Mouse (Mus musculus) cerebellum, postnatal 4 days (tissue): ENCODE measurements at regions not wholly inside any gene's neighbourhood (a gene's known extent, or its start where the extent isn't known, plus 50 kb on each side); places are given as distances from the start of the nearest gene placed in this dataset.
A peak's percentile ranks its signal among the peaks of the same experiment; 100 is the strongest.

Experiments used
- DNase-seq, 2 experiments: peaks; one replicate each; pipeline ENCODE4 v3.0.0; 2022; ENCODE audit warnings: low spot score in 2 of 2, mixed read lengths in 1 of 2

DNA sequence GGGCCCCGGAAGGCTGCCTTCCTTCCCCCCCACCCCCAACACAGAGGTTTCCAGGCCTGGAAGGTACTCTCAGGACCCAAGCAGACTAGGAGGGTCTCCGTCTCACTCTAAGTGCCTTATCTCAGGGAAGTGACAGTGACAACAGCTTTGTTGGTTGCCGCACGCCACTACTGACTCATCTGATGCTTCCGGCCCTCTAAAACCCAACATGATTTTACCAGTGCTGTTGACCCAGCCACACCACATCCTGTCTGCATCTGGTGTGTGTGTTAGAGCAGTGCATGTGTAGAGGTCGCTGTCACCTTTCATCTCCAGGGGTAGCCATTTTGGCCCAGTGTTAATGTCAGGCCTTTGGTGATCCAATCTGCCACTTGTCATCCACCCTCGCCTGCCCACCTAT is 206.5 kb downstream of the Rplp1 start:
- DNase-seq: no peak

DNA sequence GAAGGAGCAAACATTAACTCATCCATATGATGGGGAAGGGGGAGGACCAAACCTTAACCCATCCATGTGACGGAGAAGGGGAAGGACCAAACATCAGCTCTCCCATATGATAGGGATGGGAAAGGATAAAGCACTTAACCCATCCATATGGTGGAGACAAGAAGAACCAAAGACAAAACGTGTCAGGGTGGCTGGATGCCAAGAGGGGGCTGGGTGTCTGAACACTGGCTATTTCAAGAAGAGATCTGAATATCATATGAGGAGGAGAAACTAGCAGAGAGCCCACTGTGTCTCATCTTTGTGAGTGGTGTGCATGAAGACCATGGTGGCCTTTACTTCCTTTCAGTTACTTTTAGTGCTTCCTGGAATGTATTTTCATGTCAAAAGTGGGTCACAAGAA is 207.0 kb downstream of the Rplp1 start:
- DNase-seq: no peak

DNA sequence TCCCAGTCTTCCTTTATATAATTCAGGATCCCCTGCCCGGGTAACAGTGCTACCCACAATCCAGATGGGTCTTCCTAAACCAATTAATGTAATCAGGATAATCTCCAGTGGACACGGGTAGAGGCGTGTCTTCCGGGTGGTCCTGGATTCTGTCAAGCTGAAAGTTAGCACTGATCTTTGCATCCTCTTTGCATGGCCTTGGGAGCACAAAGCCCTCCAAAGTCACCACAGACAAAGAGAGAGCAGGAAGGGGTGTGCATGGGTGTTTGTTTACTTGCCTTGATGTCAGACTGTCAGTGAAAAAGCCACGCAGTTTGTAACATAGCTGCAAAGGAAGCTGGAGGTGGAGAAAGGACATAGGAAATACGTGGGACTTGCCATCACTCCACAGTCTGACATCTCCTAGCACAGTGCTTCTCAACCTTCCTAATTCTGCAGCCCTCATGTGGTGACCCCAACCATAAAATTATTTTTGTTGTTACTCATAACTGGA is 208.0 kb downstream of the Rplp1 start:
- no peak for DNase-seq

DNA sequence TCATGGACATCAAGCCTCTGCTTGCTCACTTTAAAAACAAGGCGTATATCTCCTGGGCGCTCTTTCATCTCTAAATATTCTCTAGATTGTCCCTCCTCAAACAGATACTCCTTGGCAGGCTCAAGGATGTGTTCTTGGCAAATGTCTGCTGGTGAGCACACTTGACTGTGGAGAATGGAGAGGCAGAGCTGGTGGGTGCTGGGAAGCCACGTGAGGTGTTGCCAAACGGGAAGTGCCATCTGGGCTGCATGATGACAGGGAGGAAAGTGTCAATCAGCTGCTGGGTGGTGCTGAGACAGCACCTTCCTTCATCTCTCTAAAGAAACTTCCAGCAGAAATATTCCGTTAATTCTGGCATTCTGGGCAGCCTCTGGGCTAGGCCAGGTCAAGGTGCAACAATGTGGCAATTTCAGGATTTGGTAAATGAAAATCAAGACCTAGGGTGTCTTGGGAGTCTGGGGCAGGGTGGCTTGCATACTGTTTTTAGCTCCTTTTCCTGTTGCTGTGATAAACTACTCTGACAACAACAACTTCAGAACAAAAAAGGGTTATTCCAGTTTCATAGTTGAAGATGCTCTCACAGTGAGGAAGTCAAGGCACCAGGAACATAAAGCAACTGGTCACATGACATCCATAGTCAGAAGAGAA is 208.6 kb downstream of the Rplp1 start:
- DNase-seq: no peak

DNA sequence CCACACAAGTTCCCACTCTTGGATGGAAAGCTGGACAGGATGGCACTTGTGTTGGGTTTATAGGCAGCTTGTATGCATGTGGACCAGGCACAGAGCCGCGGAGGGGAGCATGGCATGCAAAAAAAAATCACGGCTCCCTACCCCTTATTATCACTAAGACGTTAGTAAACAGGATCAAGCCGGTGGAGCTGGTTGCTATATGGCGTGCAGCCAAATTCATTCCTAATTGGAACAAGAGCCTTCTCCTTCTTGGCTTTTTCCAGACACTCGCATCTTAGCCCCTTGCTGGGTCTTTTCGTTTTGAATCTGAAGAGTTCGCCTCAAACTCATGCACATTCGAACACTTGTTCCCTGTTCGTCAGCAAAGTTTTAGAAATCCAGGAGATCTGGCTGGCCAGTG is 211.0 kb downstream of the Rplp1 start:
- DNase-seq: no peak

DNA sequence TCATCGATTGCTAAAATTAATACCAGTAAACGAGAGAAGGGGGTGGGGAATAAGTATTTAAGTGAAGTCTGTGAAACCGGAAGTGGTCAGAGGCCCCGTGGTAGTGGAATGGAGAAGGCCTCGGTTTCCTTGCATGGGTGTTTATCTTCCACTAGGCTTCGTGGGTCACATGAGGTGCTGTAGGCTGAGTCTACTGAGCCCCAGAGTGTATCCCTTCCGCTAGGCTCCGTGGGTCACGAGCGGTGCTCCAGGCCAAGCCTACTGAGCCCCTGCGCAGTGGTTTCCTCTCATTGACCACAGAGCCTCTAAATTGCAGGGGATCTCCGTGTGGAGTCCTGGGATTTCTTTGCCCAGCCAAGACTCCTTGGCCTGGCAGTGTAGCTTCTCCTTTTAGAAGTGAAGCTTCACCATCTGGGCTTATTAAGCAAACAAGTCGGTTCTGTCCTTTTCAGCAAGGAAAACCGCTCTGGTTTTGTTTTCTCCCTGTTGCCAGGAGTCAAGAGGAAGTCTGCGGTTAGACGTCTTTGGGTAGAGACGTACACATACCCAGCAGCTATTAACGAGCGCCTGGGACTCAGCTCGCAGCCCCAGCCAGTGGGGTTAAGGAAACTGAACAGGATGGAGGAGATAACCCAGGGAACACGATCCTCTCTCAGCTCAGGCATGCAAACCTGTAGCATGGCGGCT is 211.9 kb downstream of the Rplp1 start:
- no peak for DNase-seq

DNA sequence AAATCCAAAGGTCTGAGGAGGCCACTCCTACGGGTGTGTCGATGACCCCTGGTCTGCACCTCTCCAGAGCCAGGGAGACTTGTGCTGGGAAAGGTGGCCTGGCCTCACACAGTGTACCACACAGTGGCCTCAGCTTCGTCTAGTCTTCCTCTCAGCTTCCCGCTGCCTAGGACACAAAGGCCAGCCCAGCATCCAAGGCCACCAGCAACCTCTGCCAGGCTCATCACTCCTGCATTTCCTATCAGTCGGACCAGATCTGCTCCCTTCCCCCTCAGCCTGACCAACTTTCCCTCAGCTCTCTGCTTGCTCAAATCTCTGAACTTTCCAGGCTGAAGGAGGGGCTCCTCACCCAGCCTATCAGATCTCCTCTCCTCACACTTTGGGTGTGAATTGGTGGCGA is 213.8 kb downstream of the Rplp1 start:
- DNase-seq: no peak

DNA sequence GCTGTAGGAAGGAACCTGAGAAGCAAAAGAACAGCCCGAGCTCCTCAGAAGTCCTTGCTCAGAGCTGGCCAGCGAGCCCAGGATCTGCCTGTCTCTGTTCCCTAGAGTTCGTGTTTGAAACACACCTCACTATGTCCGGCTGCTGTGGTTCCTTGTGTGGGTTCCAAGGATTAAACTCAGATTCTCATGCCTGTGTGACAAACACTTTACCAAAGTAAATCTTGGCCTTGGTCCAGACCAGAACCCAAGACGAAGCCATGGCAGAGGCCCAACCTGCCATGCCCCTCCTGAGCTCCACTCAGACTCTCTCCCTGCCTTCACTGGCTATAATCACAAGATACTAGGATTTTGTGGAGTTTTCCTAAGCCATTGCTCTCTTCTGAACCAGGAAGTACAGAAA is 214.7 kb downstream of the Rplp1 start:
- no peak for DNase-seq

DNA sequence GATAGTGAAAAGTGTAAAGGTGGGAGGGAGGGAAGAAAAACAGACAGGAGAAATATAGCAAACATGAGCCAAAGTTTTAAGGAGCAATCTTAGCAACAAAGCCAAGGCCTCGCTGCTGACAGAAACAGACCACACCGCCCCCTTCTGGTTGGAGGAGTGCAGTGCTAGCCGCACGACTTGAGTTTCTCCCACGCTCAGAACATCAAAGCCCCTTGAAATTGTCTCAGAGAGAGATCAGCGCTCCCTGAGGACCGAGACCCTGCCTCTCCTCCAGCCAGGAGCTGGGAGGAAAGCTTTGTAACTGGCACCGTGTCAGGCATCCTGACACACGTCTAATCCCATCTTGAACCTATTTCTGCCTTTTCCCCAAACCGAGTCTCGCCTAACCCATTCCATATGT is 216.4 kb downstream of the Rplp1 start:
- peak; percentile 63 to 78 for DNase-seq

DNA sequence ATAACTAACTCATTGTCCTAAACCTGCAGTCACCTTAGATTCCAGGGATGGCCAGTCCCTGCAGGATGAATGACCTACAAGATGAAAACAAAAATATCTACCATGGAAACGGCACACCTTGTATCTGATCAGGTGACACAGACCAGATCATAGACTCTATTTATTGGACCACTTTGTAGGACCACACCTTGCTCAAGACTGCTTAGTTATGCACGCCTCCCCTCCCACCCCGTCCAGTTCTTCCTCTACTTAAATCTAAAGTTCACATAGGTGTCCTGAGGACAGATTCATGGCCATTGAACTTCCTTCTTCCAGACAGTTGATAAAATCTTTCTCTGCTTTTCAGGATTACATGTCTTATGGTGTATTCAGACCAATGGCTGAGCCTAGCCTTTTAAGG is 217.5 kb downstream of the Rplp1 start:
- DNase-seq: no peak

DNA sequence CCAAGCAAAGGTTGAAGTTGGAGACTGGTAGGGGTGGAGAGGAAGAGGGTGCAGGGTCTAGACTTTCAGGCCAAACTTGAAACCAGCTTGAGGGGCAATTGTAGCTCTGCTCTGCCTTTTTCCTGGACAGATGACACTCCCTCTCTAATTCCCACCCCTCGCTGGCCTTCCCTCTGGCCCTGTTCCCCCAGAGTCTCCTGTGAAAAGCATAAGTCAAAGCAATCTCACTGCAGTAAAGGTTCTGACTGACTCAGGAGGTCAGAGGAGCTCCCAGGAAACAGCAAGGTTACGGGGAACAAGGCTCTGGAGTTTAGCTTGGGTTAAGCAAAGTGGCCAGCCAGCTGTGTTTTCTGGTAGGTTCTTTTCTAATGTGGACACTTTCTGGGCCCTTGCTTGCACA is 218.5 kb downstream of the Rplp1 start:
- no peak for DNase-seq

DNA sequence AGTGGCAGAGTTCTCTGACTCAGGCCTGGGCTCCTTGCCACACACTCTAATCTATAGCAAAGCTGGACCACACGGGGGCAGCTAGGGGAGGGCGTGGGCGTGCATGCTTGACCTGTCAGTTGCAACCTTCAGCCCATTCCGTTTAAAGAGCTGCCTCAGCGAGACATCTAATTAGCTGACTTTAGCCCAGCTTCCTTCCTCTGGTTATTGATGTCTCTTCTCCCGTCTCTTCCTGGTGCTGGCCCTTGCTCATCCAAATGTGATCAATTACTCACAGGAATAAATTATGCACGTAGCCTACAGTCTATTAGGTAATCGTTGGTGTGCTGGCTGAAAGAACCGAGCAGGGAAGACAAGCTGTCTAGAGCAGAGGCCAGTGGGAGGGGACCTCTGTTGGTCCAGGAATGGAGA is 219.0 kb downstream of the Rplp1 start:
- no peak for DNase-seq

DNA sequence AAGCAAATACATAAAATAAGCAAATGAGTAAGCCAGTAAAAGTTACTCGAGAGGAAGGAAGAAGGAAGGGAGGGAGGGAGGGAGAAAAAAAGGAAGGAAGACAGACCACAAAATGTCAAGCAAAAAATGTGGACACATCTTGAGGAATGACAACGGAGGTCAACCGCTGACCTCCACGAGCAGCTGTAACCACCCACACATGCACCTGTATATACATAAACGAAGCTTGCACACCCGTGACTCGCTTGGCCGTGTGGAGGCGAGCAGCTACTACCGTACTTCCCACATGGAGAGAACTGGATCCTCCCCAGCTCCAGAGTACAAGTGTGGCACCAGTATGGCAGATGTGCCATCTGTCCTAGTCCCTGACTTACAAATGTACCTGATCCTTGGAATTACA is 220.1 kb downstream of the Rplp1 start:
- no peak for DNase-seq

DNA sequence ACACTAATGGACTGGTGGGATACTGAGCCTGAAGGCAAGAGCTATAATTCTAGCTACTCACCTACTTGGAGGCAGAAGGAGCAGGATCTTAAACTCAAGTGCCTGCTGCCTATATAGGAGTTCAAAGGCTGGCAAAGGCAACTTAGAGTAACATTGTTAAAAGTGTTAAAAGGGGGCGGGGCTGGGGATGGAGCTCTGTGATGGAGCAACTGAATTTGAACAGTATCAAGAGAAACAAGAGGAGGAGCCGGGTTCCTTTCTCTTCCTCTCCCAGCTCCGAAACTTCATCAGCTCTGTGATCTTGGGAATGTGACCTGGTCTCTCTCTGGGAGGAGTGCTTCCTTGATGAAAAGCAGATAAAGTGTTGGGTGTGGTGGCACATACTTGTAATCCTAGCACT is 223.6 kb downstream of the Rplp1 start:
- DNase-seq: no peak

DNA sequence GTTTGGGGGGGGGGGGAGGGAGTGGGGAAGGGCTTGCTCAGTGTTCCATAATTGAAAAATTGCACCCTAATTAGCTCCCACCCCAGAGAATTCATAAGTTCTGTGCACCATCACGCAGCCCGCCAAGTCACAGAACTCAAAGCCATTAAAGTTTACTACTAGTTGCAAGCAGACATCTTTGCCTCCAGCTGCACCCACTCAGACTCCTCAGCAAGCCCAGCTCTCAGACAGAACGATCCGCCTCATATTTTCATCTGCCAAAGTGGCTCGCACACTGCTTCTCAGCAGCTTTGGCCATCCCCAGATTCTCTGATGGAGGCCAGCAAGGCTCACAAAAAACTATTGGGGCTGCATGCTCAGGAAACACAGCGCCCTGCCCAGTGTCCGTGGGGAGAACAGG is 224.4 kb downstream of the Rplp1 start:
- DNase-seq: no peak

DNA sequence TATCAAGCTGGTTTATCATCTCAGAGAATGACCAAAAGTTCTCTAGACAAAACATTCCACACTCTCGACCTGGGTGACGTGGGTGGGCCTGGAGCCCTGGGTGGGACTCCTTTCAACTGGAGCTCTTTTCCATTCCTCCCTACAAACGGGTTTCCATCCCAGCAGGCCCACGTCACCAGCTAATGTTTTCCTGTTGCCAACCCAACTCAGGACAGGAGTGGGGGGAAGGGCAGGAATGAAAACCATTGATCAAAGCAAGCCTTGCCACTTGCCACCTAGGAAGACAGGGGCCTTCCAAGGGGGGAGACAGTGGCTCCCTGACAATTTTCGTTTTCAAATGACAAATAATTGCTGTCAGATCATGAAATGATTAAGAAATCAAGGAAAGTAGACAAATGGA is 224.8 kb downstream of the Rplp1 start:
- no peak for DNase-seq

DNA sequence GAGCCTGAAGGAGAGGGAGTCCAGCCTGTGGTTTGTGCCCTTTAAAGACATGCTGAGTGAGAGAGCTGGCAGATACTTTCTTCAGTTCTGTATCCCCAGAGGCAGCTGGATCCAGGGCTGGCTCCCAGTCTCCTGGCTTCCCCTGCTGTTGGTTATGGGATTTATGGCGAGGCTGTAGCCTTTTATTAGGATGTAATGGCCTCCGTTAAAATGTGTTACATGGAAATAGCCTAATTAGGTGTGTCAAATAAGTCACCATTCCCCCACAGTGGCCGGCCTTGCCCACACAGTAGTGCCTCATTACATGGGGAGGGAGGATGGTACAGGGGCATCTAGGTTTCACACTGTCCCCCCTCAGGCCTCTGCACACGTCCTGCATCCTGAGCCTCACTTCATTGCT is 230.8 kb downstream of the Rplp1 start:
- DNase-seq: no peak

DNA sequence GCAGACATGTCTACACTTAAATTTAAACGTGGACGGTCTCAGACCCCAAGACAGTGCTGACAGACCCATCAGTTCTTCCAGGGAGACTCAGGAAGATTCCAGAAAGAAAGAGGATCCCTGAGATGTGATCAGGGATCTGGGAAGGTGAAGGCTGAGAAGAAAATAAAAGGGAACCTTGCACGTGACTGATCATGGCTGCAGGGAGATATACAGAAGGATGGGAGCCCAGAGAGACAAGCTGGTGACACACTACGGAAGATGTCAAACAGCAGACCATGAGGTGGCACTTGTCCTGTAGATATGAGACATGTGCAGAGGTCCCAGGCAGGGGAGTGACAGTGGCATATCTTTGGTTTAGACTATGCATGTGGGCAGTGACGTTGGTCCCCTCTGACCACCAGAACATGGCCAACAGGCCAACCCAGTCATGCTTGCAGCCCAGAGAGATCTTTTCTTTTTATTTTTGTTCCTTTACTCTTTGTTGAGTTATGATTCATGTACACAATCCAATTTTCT is 231.5 kb downstream of the Rplp1 start:
- DNase-seq: no peak

DNA sequence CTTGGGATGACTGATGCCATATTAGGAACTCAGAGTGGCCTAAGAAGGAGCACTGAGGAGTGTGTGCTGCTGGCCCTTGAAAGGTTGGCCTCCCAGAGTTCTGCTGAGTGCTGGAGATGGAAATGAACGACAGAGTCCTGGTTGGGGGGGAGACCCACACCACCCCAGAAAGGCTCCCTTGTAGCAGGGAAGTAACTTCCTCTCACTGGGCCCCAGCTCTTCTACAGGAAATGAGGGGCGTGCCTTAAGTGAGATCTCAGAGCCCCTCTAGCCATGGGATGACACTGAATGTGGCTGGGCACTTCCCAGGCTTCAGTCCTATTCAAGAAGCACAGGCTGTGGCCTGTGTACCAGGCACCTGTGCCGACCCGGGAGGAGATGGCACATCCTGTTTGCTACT is 232.0 kb downstream of the Rplp1 start:
- no peak for DNase-seq

DNA sequence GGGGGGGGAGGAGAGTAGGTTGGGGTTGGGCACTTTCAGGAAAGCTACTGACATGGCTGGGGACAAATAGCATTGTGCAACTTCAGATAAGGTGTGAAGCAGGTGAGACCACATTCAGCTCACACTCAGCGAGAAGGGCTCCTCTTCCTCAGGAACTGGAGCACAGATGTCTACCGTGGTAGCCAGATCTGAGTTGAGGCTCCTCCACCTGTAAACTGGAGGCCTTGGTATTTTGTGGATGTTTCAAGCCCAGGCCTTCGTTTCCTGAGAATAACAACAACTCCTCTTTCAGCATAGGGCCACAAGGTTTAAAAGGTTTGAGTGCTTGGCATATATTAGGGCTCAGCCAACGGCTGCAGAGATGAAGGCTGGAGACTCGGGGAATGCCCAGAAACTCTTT is 232.9 kb downstream of the Rplp1 start:
- DNase-seq: no peak

DNA sequence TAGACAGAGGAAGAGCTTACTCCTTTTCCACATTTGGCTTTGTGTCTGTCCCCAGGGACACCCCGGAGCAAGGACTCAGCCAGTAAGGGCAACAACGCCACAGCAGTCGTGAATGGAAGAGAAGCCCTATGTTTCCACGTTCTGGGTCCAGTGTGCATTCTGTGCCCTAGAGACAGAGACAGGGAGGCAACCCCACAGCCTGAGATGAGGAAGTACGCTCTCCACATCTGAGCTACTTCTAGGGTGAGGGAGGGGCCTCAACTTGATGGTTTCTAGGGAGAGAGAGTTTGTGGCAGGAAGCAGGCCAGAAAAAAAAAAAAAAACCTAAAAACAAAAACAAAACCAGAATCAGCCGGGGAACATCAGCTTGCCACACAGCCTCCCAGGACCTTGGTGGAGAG is 233.4 kb downstream of the Rplp1 start:
- no peak for DNase-seq

DNA sequence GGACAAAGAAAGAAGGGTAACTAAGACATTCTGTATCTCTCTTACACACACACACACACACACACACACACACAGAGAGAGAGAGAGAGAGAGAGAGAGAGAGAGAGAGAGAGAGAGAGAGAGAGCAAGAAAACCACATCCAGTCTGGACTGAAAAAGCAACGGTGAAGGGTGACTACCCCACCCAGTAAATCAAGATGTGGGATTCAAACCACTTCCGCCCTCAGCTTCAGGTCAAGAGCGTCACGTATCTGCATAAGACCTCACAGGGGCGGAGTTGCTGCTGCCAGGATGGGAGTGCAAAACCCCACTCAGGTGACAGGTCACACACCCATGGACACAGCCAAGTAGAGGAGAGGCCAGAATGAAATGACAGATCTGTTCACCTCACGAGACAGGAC is 234.7 kb downstream of the Rplp1 start:
- DNase-seq: no peak

DNA sequence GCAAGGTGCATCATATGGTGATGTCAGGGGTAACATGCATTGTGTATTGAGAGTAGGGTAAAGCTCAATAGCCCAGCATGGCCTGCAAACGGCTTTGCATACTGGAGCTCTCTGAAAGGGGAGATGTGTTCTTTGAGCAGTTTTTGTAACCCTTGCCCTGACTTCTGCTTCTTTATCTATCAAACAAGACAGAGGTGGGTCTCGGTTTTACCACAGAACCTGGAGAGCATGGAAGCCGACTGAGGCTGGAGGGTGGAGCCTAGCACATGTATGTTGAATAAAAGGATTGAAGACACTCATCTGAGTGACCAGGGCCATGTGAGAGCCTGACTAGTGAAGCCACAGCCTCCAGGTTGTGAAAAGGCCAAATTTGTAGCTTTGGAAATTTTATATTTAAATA is 236.7 kb downstream of the Rplp1 start:
- DNase-seq: no peak

DNA sequence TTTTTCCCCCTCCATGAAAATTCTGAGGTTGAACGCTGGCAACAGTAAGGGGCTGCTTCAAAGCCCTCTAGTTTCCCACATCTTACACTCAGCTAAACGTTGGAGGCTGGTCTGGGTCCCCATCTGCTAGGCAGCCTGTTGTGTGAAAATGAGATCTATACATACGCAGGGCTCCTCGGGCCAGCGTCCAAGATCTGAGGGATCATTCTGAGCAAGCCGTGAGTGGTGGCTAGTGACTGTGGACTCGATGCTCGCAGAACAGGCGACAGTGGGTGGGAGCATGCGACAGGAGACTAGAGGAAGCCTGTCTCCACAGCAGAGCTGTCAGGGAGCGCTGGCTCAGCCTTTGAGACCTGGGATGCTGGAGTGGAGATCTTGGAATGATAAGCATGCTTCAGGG is 237.3 kb downstream of the Rplp1 start:
- peak in 1 of 2 experiments; percentile 28 for DNase-seq
